Mouse (Mus musculus) liver, embryonic 14.5 days (tissue): ENCODE measurements around the gene Serpina3b. TPM values are rescaled to one million over a fixed set of nuclear protein-coding genes. Genes with fewer than 3 reads are reported as not detected.

Source experiments
- ATAC-seq: fragments of 200-750 bp; cut with Nextera tagmentation; 2 replicates; pipeline ENCODE4 v1.8.0; 2017; ENCODE audit warnings: moderate number of reproducible peaks, mild to moderate bottlenecking, moderate library complexity; ENCODE audit not compliant: insufficient read depth
- DNase-seq, 3 experiments: peaks; one replicate each; pipeline ENCODE4 v3.0.0-alpha.2; 2012 to 2013; ENCODE audit warnings: low read depth in 3 of 3, low spot score in 3 of 3
- H3K27ac ChIP-seq: fragments of 300-500 bp; sonication (generic); 2 replicates; pipeline ENCODE4 v1.5.1; 2014; ENCODE audit warnings: moderate library complexity, mild to moderate bottlenecking, control low read depth, inconsistent platforms
- H3K27me3 ChIP-seq: fragments of 300-500 bp; sonication (generic); 2 replicates; pipeline ENCODE4 v1.6.1; 2014; ENCODE audit warnings: mild to moderate bottlenecking, low read length, moderate library complexity; ENCODE audit not compliant: control insufficient read depth, insufficient read depth
- H3K36me3 ChIP-seq: fragments of 300-500 bp; sonication (generic); replicated peaks from 2 replicates; pipeline ENCODE4 v1.6.1; 2014; ENCODE audit warnings: low read depth; ENCODE audit not compliant: control insufficient read depth, insufficient read depth
- H3K4me1 ChIP-seq, 2 experiments: fragments of 200-500 bp in 1 of 2; fragments of 300-500 bp in 1 of 2; sonication (generic) in 1 of 2; replicated peaks; 2 replicates each; pipeline ENCODE4 v1.6.1; 2012 to 2014; ENCODE audit warnings: antibody characterized with exemption in 1 of 2, inconsistent platforms in 1 of 2, low read length in 1 of 2; ENCODE audit not compliant: control insufficient read depth in 2 of 2, insufficient read depth in 2 of 2
- H3K4me2 ChIP-seq: fragments of 300-500 bp; sonication (generic); 2 replicates; pipeline ENCODE4 v1.6.1; 2014; ENCODE audit warnings: low read depth, mild to moderate bottlenecking, control low read depth, moderate library complexity
- H3K4me3 ChIP-seq, 2 experiments: fragments of 200-500 bp in 1 of 2; fragments of 300-500 bp in 1 of 2; sonication (generic) in 1 of 2; 2 replicates each; pipeline ENCODE4 v1.5.1; 2012 to 2014; ENCODE audit warnings: low read depth in 2 of 2, low read length in 2 of 2, mild to moderate bottlenecking in 2 of 2, control low read depth in 1 of 2, inconsistent platforms in 1 of 2, moderate library complexity in 1 of 2; ENCODE audit not compliant: insufficient read depth in 1 of 2
- H3K9ac ChIP-seq: fragments of 300-500 bp; sonication (generic); replicated peaks from 2 replicates; pipeline ENCODE4 v1.6.1; 2014; ENCODE audit warnings: mild to moderate bottlenecking, control low read depth, moderate library complexity
- H3K9me3 ChIP-seq: fragments of 300-500 bp; sonication (generic); 2 replicates; pipeline ENCODE4 v1.6.1; 2016; ENCODE audit warnings: low read length, mixed read lengths; ENCODE audit not compliant: control insufficient read depth
- CTCF ChIP-seq: IDR thresholded peaks from 2 replicates; pipeline ENCODE4 v1.5.1; 2016; ENCODE audit warnings: antibody characterized with exemption, low read depth, control low read depth
- EP300 ChIP-seq: IDR thresholded peaks from 2 replicates; pipeline ENCODE4 v1.6.1; 2016; ENCODE audit warnings: antibody characterized with exemption, low read depth
- WGBS: fragments of 180-500 bp; shearing (Covaris S2); extraction: QIAGEN DNeasy Blood & Tissue Kit; methylation state at CpG from one replicate; pipeline ENCODE4 v1.1.7; 2014; ENCODE audit not compliant: insufficient replicate concordance; 5-methylcytosine and 5-hydroxymethylcytosine counted together
- polyA plus RNA-seq, 2 experiments: library from polyadenylated mRNA; depleted of rRNA in 1 of 2; stranded (reverse) in 1 of 2; unstranded in 1 of 2; fragments of >200 nt; fragmentation: Nextera tagmentation in 1 of 2; extraction: Ambion mirVana in 1 of 2; gene quantifications; 2 replicates each; pipeline versions ENCODE4 v1.2.1 to v1.2.3; 2012 to 2014

Gene Serpina3b
- polyA plus RNA-seq, 2 experiments: 0.10 to 0.11 TPM

DNA sequence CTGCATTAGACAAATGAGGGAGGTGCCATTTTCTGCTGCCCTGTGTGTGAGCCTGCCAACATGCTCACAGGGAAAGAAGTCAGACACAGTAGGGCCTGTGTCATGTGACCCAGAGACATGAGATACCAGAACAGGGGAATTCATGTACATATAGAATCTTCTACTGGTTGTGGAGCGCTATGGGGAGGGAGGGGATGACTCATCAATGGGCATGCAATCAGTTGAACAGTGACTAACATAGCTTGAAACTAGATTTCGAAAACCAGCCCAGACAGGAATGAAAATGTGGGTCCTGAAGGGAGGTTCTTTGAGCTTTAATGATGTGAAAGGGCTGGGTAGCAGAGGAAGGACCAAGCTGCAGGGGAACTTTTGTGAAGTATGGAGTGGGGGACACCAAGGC is 3.8 kb upstream of the Serpina3b start:
- ATAC-seq (no peak), DNase-seq (no peak)
- Histone ChIP-seq H3K9me3 (no peaks in the 10 kb centered on the region), H3K9ac (no peak overlapping the region), H3K4me2 (no peak overlapping the region), H3K36me3 (no peaks in the 10 kb centered on the region), H3K27me3 (no peaks in the 10 kb centered on the region), H3K27ac (no peak overlapping the region), H3K4me1 (no peaks in the 10 kb centered on the region), H3K4me3 (no peak overlapping the region)
- TF ChIP-seq EP300: no peak
- TF ChIP-seq CTCF: no peak
- WGBS: 48% methylated on average over 2 of the region's 2 CpGs

DNA sequence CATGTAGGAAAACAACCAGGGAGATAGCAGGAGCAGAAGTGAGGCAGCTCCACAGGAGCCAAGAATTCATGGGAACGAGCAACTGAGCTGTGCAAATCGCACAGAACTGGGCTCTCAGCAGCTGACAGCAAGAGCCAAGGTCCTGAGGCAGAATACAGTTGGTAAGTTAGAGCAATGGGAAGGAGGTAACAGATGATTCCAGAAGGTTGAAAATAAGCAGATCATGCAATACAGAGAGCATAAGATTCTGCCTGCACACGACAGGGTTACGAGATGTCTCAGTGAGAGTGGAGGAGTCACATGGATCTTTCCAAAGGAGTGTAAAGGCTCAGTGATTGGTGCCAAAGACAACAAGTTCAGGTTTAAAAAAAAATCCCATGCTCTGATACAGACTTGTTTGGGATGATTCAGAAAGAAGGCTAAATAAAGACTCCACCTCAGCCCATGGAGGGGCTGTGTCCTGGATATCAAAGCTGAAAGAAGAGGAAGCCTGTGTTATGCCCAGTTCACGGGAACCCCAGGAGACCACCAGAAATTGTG is 2.7 kb upstream of the Serpina3b start:
- Histone ChIP-seq H3K36me3 (no peaks in the 10 kb centered on the region), H3K27ac (no peak overlapping the region), H3K9me3 (no peaks in the 10 kb centered on the region), H3K27me3 (no peaks in the 10 kb centered on the region), H3K4me2 (no peak overlapping the region), H3K4me3 (no peak overlapping the region), H3K9ac (no peak overlapping the region), H3K4me1 (no peaks in the 10 kb centered on the region)
- ATAC-seq: no peak
- TF ChIP-seq EP300 (no peak), CTCF (no peak)
- 64% methylated on average over 5 of the region's 5 CpGs for whole genome bisulfite sequencing
- DNase-seq: no peak

DNA sequence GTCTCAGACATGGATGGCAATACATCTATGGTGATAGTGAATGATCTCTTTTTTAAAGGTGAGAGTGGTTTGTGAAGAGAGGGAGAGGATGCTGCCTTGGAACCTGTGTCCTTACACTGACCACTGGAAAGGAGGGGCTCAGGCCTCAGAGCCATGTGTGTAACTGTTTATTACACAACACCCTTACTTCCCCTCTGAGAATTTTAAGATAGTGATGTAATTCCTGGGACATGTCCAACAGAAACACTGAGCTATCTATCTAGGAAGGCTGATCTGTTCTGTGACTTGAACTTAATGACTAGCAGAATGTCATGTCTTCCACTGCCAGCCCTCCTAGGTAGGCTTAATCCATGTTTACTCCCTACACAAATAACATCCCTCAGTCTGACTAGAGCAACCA is 3.2 kb downstream of the Serpina3b start:
- DNase-seq: no peak
- H3K9ac ChIP-seq: no peak overlapping the region
- H3K9me3 ChIP-seq: no peaks in the 10 kb centered on the region
- H3K27me3 ChIP-seq: no peaks in the 10 kb centered on the region
- H3K36me3 ChIP-seq: no peaks in the 10 kb centered on the region
- no peaks in the 10 kb centered on the region for H3K4me1 ChIP-seq
- H3K27ac ChIP-seq: no peak overlapping the region
- TF ChIP-seq CTCF: no peak
- TF ChIP-seq EP300: no peak
- no peak overlapping the region for H3K4me2 ChIP-seq
- no peak overlapping the region for H3K4me3 ChIP-seq
- no peak for ATAC-seq

DNA sequence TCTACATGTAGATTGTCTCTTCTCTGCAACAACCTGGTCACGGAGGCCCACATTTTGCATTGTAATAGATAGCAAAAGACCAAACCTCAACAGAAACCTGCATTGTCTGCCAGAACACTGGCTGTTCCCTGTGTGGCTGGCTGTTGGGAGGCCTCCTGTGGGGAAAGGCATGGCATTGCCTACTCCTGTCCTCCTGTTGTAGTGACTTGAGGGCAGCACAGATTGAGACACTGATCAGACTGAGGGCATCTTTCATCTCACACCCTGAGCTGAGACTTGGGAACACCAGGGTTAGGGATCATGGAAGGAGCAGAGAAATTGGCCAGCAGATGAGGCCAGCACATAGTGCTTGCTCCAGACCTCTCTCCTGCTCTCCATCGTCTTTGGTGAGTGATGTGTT is 10.4 kb downstream of the Serpina3b start:
- Histone ChIP-seq H3K9ac (no peak overlapping the region), H3K4me2 (no peak overlapping the region), H3K4me1 (no peaks in the 10 kb centered on the region), H3K36me3 (no peaks in the 10 kb centered on the region), H3K27me3 (no peaks in the 10 kb centered on the region), H3K9me3 (no peaks in the 10 kb centered on the region), H3K27ac (no peak overlapping the region), H3K4me3 (no peak overlapping the region)
- TF ChIP-seq CTCF (no peak), EP300 (no peak)
- no peak for DNase-seq
- no peak for ATAC-seq
- WGBS: 56% methylated on average over 2 of the region's 2 CpGs

DNA sequence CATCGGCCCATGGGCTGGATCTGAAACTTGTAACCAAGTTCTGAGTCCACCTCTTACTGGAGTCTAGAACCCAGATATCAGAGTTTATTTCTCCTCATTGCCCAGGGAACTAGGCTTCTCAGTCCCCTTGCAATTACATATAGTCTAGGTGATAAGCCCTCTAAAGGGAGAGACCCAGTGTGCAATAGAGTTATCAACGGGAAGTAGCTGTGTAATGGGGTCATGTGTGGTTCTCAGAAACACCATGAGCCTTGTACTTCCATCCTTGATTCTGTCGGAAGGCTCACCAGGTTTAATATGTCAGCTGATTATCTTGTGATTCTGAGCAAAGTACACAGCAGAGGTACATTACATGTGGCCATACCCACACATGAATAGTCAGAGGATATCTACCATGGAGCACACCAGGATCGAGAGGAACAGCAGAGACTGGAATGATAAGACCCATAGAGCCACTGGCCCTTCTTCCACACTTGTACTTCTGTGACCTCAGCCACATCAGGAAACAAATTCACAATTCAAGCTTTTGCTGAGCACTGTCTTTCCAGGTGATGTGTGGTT is 12.8 kb downstream of the Serpina3b start:
- Histone ChIP-seq H3K4me3 (no peak overlapping the region), H3K36me3 (no peaks in the 10 kb centered on the region), H3K9me3 (no peaks in the 10 kb centered on the region), H3K9ac (no peak overlapping the region), H3K27me3 (no peaks in the 10 kb centered on the region), H3K27ac (no peak overlapping the region), H3K4me2 (no peak overlapping the region), H3K4me1 (no peaks in the 10 kb centered on the region)
- ATAC-seq (no peak), DNase-seq (no peak)
- TF ChIP-seq CTCF (no peak), EP300 (no peak)
- 60% methylated on average over 4 of the region's 4 CpGs for WGBS
